Mouse (Mus musculus): ENCODE data around the gene Ms4a4b.
"Not testable (repeated sequence)": the region's sequence is repeated elsewhere in the genome, so short reads cannot be mapped to it uniquely, and the experiment has no call there.

The Ms4a4b gene

DNA sequence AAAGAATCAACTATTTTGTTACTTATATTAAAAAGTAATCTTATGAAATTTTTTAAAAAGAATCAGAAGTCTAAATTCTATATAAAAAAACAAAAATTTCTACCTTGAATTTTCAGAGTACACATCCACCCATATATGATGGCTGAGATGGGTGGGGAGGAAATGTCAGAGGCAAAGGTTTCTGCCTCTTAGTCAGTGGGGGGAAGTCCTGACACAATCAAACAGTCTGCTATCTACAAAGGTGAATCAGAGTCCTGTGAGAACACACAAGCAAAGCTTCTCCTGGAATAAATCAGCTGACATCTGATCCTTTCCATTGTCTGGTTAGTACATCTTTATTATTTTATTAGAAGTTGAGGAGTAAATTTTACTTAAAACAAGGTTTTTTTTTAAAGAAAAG is at the start of gene Ms4a4b:
Ms4a4b (plus strand) TSS at position 216 of the 400 bp plus-strand sequence.
- no peak for DNase-seq

GRCm38 (mm10) chr19:11395769-11396168 is 47.6 kb upstream of the Ms4a4b start:
- no peak for DNase-seq

DNA sequence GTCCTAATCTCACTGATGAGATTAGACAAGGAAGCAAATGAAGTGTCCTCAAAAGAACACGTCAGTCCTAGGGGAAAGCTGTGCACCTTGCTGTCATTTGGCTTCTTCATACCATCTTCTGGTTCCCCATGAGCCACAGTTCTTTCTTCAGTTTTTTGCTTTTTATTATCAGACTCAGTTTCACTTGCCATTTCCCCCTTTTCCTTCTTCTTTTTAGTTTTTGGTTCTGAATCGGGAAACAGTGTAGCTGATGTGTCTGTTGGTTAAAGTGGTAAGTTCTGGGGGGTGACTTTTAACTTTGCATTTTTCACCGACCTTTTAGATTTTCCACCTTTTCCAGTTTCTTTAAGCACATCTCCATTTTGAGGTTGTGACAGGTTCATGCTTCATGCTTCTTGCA is 38.8 kb upstream of the Ms4a4b start, which contains the start of gene Ms4a4c:
Ms4a4c (plus strand) TSS at position 244 of the 400 bp plus-strand sequence.
- no peak for DNase-seq

- DNase-seq: no peak
These were observed 35.9 kb upstream of the Ms4a4b start for GRCm38 (mm10) chr19:11407428-11407827.

DNA sequence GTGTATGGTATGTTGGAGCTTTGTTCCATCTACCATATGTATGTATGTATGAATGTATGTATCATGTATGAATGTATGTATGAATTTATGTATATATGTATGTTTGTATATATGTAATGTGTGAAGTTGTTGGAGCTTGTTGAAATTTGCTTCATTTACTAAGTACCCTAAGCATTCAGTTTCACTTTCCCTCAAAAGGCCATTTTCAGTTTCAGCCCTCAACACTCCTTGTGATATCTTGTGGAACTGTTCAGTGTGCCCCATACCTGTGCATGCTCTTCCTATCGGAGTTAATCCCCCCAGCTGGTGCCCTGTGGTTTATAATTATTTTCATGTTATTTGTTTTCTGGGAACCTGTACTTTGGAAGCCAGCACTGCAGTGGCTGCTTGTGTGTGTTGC is 34.8 kb upstream of the Ms4a4b start:
- no peak for DNase-seq

DNA sequence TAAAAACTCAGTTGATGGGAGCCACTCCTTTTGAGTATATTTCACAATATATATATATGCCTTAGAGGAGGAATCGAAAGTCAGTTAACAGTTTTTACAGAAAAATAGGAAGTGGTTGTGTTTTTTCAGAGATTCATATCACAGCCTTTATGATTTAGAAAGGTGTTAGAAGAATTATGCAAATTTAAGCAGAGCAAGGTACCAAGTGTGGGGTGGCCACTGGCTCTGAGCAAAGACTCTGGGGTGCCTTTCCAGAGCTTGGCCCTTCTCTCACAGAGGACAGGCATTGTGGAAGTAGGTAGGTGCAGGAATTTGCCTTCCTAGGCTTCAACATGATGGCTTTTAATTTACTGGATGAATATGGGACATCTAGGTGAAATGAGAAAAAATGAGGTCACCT is 31.7 kb upstream of the Ms4a4b start:
- DNase-seq: no peak

DNA sequence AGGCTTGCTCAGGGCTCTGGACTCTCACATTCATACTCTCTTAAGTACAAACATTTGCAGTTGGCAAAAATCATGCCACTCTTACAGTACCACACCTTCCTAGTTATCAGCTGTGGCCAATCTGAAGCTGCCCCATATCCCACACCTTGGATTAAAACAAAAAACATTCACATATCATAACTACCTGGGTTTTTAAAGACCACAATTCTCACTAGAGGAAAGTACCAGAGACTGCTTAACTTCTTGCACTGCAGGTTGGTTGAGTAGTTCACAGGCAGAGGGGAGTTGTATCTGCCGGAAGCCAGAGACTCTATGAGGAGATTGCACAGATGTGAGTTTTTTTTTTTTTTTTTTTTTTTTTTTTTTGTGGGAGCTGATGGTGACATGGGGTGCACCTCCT is 29.3 kb upstream of the Ms4a4b start:
- DNase-seq: no peak

GRCm38 (mm10) chr19:11415581-11415980 is 27.8 kb upstream of the Ms4a4b start:
- no peak for DNase-seq

- not testable (repeated sequence) for DNase-seq
These were observed 24.5 kb upstream of the Ms4a4b start for GRCm38 (mm10) chr19:11418865-11419264.

DNA sequence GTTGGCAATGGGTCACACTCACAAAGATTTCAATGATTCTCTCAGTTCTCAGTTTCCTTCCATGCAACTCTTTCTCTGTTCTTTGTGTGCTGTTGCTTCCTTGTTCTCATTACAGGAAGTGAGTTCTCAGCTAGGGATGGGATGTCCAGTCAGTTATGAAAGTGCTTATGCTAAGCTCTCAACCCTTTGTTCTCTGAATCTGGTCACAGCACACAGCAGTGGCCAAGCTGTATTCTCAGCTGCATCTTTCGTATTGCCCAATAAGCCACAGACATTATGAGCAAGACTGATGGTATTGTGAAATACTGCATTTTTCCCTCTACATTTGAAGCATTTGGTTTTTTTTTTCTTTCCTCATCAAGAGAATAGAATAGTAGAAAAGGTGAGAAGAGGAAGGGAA is 12.1 kb upstream of the Ms4a4b start:
- DNase-seq: not testable (repeated sequence)

GRCm38 (mm10) chr19:11435058-11435834 is 8.1 kb upstream of the Ms4a4b start:
- DNase-seq: no peak

GRCm38 (mm10) chr19:11443964-11444363 is 611 bp downstream of the Ms4a4b start:
- no peak for DNase-seq

GRCm38 (mm10) chr19:11447238-11447637 is 3.9 kb downstream of the Ms4a4b start:
- DNase-seq: no peak

DNA sequence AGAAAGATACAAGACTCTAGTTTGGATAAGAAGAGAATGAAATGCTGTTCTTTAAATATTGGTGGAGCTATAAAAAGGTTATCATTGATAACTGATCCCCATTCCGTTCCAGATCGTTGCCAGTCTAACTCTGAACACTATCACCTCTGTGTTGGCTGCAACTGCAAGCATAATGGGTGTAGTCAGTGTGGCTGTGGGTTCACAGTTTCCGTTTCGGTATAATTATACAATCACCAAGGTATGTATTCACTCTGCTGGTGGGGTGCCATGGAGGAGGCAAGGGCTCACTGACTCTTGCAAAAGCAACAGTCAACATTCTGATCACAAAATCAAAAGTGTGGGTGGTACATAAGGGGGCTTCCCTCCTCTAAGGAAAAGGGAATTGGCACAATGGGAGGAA is 15.7 kb downstream of the Ms4a4b start:
- DNase-seq: not testable (repeated sequence)

DNA sequence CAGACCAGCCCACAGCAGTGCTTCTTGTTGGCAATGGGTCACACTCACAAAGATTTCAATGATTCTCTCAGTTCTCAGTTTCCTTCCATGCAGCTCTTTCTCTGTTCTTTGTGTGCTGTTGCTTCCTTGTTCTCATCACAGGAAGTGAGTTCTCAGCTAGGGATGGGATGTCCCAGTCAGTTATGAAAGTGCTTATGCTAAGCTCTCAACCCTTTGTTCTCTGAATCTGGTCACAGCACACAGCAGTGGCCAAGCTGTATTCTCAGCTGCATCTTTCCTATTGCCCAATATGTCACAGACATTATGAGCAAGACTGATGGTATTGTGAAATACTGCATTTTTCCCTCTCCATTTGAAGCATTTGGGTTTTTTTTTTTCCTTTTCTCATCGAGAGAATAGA is 21.4 kb downstream of the Ms4a4b start:
- DNase-seq: not testable (repeated sequence)

GRCm38 (mm10) chr19:11466471-11466870 is 23.1 kb downstream of the Ms4a4b start:
- DNase-seq: no peak

DNA sequence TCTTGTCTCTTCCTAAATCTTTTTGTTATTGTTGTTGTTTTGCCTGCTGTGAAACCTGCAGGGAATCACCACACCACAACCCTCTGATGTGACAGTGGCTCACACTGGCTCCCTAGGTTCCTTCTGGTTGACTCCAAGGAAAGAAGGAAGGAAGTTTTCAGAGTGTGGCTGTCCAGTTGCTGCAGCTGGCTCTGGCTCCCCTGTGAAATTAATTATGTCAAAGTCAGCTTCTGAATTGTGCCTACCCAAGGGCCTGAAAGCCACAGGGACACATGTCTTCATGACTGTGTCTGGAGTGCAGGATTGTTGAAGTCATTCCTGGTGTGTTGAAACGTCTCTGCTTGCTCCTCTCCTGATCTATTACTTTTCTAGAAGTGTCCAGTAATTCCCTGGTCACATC is 25.0 kb downstream of the Ms4a4b start:
- not testable (repeated sequence) for DNase-seq

DNA sequence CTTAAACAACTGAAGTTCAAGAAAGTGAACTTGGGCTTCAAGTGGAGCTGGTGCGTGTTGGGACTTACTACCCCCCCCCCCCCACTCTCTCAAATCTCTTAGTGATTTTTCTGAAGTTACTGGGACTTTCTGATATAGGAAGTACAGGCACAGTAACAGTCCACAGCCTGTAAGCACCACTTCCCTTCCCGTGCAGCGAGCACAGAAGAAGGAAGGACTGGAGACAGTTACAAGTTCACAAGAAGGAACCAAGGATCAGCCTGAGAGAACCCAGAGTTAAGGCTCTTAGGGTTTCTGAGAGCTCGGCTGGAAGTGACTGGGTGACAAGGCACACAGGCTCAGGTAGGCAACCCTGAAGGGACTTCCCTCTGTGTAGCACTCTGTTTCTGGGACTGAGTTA is 25.9 kb downstream of the Ms4a4b start, which contains the start of gene Ms4a6c:
Ms4a6c (plus strand) TSS at position 152 of the 400 bp plus-strand sequence.
- DNase-seq: not testable (repeated sequence)

DNA sequence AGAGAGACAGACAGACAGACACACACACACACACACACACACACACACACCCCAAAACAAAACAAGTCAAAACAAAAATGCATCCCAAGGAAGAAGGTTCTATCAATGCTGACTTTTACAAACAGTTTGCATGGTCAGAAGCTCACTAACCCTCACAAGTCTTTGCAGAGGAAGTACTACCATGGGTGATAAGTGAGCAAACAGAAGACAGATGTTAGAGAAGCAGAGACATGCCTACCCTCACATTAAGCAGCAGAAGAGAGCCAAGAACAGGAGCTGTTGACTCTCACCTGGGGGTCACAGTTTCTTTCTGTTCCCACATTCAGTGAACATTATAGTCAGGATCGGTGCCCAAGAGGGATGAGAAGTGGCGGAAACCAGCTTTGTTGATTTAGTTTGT is 36.4 kb downstream of the Ms4a4b start:
- DNase-seq: no peak

DNA sequence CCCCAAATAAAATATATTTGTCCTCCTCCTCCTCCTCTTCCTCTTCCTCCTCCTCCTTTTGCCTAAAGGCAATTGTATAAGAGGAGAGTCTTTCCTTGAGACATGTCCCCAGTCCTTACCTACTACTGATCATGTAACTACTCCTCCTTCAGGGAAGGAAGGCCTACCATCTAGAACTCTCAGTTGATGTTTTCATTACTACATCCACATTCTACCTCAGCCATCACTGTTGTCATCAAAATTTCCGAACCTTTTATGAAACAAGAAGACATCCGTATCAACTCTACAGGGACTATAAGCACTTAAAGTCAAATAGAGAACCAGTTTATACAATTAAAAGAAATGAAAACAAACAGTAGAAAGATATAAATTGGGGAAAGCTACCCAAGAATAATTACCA is 39.3 kb downstream of the Ms4a4b start:
- DNase-seq: no peak

GRCm38 (mm10) chr19:11483941-11484340 is 40.6 kb downstream of the Ms4a4b start:
- DNase-seq: no peak

DNA sequence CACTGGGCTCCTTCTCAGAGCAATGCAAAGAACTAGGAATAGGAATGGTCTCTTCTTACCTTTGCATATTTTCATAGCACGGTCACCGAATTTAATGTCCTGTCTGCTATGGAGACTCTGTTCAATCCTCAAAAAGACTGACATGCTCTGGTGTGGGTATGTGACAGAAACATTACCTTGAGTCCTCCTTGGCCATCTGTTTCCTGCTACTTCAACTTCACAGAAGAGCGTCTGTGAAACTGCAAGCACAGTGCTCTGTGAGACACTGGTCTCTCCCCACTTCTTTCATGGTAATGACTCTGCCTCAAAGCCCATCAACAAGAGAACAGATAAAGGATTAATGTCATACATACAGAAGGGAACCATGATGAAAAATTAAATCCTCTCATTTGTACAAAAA is 41.0 kb downstream of the Ms4a4b start:
- DNase-seq: no peak

DNA sequence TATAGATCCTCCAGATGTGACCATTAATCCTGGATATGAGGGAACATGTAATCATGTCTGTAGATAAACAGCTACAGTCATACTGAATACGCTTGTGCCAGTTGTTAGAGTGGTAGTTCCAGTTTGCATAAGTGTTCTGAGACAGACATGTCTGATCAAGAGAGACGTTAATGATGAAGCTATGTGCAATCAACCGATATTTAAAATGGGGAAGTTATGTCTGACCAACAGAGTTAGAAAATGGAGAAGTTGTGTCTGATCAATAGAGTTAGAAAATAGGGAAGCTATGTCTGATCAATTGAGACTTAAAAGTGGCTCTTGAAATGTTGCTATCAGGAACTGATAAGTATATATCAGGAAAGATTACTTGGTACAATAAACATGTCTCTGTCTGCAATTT is 41.9 kb downstream of the Ms4a4b start:
- no peak for DNase-seq

DNA sequence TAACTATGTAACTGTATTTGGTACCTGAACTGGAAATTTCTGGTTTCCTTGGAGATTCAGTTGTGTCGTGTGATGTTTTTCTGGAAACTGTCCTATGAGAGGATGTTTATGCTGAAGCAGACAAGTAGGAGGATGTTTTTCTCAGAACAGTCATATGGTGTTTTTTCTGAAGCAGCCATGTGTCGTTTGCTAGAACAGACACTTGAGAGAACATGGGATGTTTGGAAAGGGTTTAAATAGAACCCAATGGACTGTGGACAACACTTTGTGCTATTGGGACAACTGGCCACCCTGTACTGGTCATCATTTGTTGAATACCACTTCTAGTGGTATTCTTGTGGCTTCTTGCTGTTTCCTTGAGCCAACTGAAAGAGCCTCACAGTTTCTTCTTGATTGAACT is 42.4 kb downstream of the Ms4a4b start, which contains the start of gene Gm8369:
Gm8369 (plus strand) TSS at position 193 of the 400 bp plus-strand sequence.
- DNase-seq: no peak

DNA sequence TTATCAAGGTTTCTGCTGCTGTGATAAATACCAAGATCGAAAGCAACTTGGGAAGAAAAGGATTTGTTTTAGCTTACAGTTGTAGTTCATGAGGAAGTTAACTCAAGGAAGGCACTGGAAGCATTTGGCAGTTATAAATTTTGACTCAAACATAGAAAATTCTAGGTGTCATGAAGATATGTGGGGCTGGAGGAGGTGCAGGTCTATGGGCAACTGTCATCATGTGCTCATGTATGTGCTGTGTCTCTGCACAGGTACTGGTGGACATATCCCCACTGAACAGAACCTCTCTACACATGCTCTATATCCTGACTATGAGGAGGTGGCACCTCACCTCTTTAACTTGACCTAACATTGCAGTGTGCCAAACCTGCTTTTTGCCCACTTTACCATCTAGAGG is 43.2 kb downstream of the Ms4a4b start:
- DNase-seq: no peak

All from kidney, adult 9 months (tissue).